Mouse (Mus musculus) lung, adult 18-20 months (tissue): ENCODE data around the gene Xpnpep1.

Source experiments
- DNase-seq, 2 experiments: peaks; one replicate each; pipeline ENCODE4 v3.0.0; 2022; ENCODE audit warnings: mixed read lengths in 2 of 2

The Xpnpep1 gene

GRCm38 (mm10) chr19:52979020-52979711 lies 60.8 kb downstream of the Xpnpep1 start:
- DNase-seq, result no peak

- peak; percentile 47 to 57 for DNase-seq
These were observed 64.3 kb downstream of the Xpnpep1 start for GRCm38 (mm10) chr19:52975564-52976185.

- DNase-seq, result no peak
These were observed 73.7 kb downstream of the Xpnpep1 start for GRCm38 (mm10) chr19:52966339-52966738.

DNA sequence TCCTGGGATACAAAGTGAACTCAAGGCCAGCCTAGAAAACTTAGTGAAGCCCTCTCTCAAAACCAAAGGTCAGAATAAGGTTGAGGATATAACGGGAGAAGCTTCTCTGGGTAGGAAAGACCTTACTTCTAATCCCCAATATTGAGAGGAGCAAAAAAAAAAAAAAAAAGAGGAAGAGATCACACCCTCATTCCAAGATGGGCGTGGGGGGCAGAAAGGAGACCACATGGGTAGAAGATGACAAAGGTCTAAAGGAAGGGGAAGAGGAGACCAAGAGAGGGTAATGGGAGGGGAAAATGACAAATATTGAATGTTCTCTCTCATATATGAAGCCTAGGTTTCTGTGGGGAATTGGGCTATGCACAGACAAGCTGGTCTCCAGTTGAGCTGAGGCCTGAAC lies 77.3 kb downstream of the Xpnpep1 start:
- no peak for DNase-seq

DNA sequence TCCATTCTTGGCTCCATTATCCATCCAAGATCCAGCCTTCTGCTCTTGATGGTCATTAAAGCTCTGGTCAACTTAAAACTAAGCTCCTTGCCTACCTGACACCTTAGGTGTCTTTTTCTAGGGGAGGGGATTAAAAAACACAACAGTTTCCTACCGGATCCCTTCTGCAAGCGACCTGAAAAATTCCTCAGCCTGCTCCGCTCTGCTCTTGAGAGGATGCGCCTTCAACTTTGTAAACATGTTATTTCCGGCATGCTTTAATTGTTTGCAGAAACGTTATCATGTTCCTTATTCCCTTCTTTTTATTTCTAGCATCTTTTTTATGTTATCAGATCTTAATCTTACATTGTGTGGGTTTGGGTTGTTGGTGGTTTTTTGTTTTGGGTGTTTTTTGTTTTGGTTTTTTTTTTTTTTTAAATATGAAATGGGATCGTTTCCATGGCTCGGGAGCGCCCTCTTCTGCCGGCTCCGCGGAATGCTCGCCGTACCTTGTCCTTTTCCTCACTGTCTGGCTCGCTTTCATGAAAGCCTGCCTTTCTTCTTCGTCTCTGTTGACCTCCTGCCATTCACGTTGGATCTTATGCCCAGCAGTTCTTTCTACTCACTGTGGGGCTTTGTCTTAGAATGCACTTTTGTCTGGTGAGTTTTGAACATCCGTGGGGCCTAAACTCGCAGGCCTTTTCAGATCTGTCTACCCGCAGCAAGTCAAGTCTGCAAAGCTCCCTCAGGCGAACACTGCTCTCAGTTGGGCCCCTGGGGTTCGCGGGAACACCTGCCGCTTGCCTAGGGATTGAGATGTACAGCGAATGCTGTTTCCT lies 117.1 kb downstream of the Xpnpep1 start:
- peak; percentile 6 to 10 for DNase-seq

DNA sequence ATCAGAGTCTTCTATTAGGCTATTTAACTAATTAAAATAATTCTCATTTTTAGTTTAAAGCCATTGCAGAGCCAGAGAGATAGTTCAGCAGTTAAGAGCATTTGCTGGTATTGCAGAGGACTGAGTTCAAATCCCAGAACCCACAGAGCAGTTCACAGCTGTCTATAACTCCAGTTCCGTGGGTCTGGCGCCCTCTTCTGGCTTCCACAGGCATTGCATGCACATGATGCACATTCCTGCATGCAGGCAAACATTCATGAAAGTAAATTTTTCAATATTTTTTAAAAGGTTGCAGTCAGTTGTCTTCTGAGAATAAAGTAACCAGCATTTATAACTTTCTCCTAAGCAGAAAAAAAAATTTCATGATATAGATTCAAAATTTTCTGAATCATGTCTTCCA lies 135.8 kb downstream of the Xpnpep1 start:
- no peak for DNase-seq

GRCm38 (mm10) chr19:52891807-52892442 lies 148.1 kb downstream of the Xpnpep1 start:
- DNase-seq, result no peak
